Mouse (Mus musculus) hindbrain, embryonic 15.5 days (tissue): ENCODE results near the gene Aloxe3. TPM values are rescaled to one million over a fixed set of nuclear protein-coding genes. Genes with fewer than 3 reads are reported as not detected.

Experiments
- ATAC-seq: fragments of 200-750 bp; cut with Nextera tagmentation; 2 replicates; pipeline ENCODE4 v1.8.0; 2017; ENCODE audit warnings: low read depth, moderate number of reproducible peaks, moderate TSS enrichment; ENCODE audit not compliant: low FRiP score
- H3K27ac ChIP-seq: fragments of 300-500 bp; sonication (generic); replicated peaks from 2 replicates; pipeline ENCODE4 v1.5.1; 2015; ENCODE audit warnings: mild to moderate bottlenecking, inconsistent platforms
- H3K27me3 ChIP-seq: fragments of 300-500 bp; sonication (generic); 2 replicates; pipeline ENCODE4 v1.6.1; 2015; ENCODE audit warnings: control low read depth, inconsistent platforms
- H3K36me3 ChIP-seq: fragments of 300-500 bp; sonication (generic); 2 replicates; pipeline ENCODE4 v1.6.1; 2015; ENCODE audit warnings: control low read depth, inconsistent platforms
- H3K4me1 ChIP-seq: fragments of 300-500 bp; sonication (generic); replicated peaks from 2 replicates; pipeline ENCODE4 v1.6.1; 2015; ENCODE audit warnings: control low read depth, inconsistent platforms
- H3K4me2 ChIP-seq: fragments of 300-500 bp; sonication (generic); 2 replicates; pipeline ENCODE4 v1.6.1; 2015; ENCODE audit warnings: moderate library complexity, mild to moderate bottlenecking, inconsistent platforms
- H3K4me3 ChIP-seq: fragments of 300-500 bp; sonication (generic); 2 replicates; pipeline ENCODE4 v1.5.1; 2015; ENCODE audit warnings: mild to moderate bottlenecking, inconsistent platforms
- H3K9ac ChIP-seq: fragments of 300-500 bp; sonication (generic); 2 replicates; pipeline ENCODE4 v1.6.1; 2015; ENCODE audit warnings: inconsistent platforms
- H3K9me3 ChIP-seq: fragments of 300-500 bp; sonication (generic); 2 replicates; pipeline ENCODE4 v1.6.1; 2016; ENCODE audit warnings: control low read depth, inconsistent platforms
- WGBS: fragments of 180-500 bp; shearing (Covaris S2); methylation state at CpG from one replicate; pipeline ENCODE4 v1.1.7; 2015; 5-methylcytosine and 5-hydroxymethylcytosine counted together
- polyA plus RNA-seq: library from polyadenylated mRNA; unstranded; fragments of >200 nt; fragmentation: Nextera tagmentation; extraction: Ambion mirVana; gene quantifications from 2 replicates; pipeline ENCODE4 v1.2.1, GENCODE M21; 2015

Aloxe3 gene
- polyA plus RNA-seq, 1 experiment from 2014 or later = 6.5 TPM

DNA sequence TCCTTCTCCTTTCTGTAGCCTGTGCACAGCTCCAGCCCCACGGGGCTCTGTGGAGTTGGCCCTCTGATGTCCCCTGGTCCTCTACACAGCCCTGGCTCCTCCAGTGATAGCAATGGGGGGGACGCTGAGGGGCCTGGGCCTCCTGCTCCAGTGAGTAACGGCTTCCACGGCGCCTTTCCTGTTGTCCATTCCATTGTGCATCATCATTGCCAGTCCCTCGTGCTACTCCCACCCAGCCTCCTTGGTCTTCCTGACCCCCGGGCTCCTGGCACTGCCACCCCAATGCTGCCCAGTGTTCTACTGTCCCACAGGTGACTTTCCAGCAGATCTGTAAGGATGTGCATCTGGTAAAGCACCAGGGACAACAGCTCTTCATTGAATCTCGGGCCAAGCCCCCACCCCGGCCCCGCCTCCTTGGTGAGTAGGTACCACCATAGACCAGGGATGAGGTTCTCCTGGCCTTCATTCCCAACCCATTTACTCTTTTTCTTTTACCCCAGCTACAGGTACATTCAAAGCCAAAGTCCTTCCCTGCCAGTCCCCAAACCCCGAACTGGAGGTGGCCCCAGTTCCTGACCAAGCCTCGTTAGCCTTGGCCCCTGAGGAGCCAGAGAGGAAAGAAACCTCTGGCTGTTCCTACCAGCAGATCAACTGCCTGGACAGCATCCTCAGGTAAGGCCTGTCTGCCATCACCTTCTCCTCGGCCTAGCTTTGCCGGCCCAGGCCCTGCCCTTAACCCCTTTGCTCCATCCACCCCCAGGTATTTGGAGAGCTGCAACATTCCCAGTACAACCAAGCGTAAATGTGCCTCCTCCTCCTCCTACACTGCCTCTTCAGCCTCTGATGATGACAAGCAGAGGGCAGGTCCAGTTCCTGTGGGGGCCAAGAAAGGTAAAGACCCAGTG, 21.9 kb upstream of the Aloxe3 start:
- H3K4me1 ChIP-seq = peaks cover 25% of the 10 kb centered on the region
- peaks cover 67% of the 10 kb centered on the region for H3K36me3 ChIP-seq
- no peak for ATAC-seq
- no peaks in the 10 kb centered on the region for H3K9me3 ChIP-seq
- no peak overlapping the region for H3K9ac ChIP-seq
- 90% methylated on average over 15 of the region's 15 CpGs for WGBS
- no peak overlapping the region for H3K27ac ChIP-seq
- no peak overlapping the region for H3K4me3 ChIP-seq
- H3K4me2 ChIP-seq = no peak overlapping the region
- no peaks in the 10 kb centered on the region for H3K27me3 ChIP-seq

DNA sequence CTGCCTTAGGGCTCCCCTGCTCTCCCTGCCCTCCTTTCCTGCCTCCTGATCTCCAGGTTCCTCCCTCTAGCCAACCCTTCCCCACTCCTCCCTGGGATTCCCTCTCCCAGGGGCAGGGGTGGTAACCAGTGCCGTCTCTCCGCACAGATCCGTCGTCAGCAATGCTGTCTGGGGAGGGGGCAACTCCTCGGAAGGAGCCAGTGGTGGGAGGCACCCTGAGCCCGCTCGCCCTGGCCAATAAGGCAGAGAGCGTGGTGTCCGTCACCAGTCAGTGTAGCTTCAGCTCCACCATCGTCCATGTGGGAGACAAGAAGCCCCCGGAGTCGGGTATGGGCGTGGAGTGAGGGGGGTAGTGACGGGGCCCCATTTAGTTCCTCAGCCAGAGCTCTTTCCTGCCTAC, 21.2 kb upstream of the Aloxe3 start:
- Histone ChIP-seq H3K4me3 (no peak overlapping the region), H3K4me2 (no peak overlapping the region), H3K27me3 (no peaks in the 10 kb centered on the region), H3K4me1 (peaks cover 18% of the 10 kb centered on the region), H3K9me3 (no peaks in the 10 kb centered on the region), H3K36me3 (peaks cover 74% of the 10 kb centered on the region), H3K27ac (no peak overlapping the region), H3K9ac (no peak overlapping the region)
- WGBS = 91% methylated on average over 14 of the region's 14 CpGs
- no peak for ATAC-seq

DNA sequence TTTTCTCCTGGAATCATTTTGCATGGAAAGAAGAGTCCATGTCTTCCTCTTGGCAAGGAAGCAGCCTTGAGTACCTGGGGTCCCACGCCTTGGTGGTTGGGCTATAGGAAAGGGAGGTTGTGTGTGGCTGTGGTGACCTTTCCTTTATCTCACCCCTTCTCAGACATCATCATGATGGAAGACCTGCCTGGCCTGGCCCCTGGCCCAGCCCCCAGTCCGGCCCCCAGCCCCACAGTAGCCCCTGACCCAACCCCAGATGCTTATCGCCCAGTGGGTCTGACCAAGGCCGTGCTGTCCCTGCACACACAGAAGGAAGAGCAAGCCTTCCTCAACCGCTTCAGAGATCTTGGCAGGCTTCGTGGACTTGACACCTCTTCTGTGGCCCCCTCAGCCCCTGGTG, 20.5 kb upstream of the Aloxe3 start:
- H3K27me3 ChIP-seq = no peaks in the 10 kb centered on the region
- no peak overlapping the region for H3K9ac ChIP-seq
- H3K9me3 ChIP-seq = no peaks in the 10 kb centered on the region
- peaks cover 11% of the 10 kb centered on the region for H3K4me1 ChIP-seq
- H3K4me2 ChIP-seq = no peak overlapping the region
- no peak for ATAC-seq
- no peak overlapping the region for H3K4me3 ChIP-seq
- 94% methylated on average over 6 of the region's 6 CpGs for WGBS
- no peak overlapping the region for H3K27ac ChIP-seq
- peaks cover 76% of the 10 kb centered on the region for H3K36me3 ChIP-seq

DNA sequence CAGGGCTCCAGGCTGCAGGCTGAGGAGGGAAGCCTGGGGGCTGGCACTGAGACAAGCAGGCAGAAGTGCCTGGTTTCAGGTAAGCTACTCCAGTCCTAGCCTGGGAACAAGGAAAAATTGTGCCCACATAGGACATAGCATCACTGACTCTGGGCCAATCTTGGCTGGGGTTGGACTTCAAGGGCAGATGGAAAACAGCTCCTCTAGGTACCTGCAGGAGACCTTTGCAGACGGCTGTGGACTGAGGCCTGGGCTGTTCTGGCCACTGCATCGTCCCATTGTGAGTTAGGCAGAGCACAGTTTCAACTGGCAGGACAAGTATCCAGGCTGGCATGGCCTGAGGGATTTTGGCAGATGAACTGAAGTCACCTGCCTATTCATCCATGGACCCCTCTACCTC, 19.9 kb upstream of the Aloxe3 start:
- H3K4me3 ChIP-seq = no peak overlapping the region
- no peak overlapping the region for H3K4me2 ChIP-seq
- no peak overlapping the region for H3K27ac ChIP-seq
- peaks cover 5% of the 10 kb centered on the region for H3K4me1 ChIP-seq
- ATAC-seq = no peak
- H3K36me3 ChIP-seq = peaks cover 76% of the 10 kb centered on the region
- 78% methylated on average over 2 of the region's 2 CpGs for WGBS
- H3K9ac ChIP-seq = no peak overlapping the region
- no peaks in the 10 kb centered on the region for H3K27me3 ChIP-seq
- no peaks in the 10 kb centered on the region for H3K9me3 ChIP-seq

DNA sequence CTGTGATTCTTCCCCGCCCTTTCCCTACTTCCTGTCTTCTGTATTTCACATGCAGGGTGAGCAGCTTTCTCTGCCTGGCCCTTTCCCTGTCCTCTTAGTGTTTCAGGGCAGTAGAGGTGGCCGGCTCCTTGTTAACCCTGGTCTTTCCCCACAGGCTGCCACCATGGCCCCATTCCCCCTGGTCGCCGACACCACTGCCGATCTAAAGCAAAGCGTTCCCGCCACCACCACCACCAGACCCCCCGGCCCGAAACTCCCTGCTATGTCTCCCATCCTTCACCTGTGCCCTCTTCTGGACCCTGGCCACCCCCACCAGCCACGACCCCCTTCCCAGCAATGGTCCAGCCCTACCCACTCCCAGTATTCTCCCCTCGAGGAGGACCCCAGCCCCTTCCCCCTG, 19.4 kb upstream of the Aloxe3 start:
- no peak for ATAC-seq
- no peaks in the 10 kb centered on the region for H3K27me3 ChIP-seq
- 91% methylated on average over 11 of the region's 11 CpGs for WGBS

DNA sequence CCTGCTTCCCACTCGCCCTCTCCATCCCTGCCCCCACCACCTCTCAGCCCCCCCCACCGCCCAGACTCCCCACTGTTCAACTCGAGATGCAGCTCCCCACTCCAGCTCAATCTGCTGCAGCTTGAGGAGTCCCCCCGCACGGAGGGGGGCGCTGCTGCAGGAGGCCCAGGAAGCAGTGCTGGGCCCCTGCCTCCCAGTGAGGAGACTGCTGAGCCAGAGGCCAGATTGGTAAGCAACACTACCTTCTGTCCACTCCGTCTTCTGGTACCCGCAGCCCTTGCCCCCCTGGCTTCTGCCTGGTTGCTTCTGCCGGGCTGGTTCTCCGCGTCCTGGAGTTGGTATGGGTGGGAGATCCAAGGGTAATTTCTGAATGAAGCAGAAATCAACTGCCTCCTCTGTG, 18.9 kb upstream of the Aloxe3 start:
- H3K9ac ChIP-seq = no peak overlapping the region
- H3K27me3 ChIP-seq = no peaks in the 10 kb centered on the region
- no peak overlapping the region for H3K27ac ChIP-seq
- H3K9me3 ChIP-seq = no peaks in the 10 kb centered on the region
- ATAC-seq = no peak
- no peak overlapping the region for H3K4me3 ChIP-seq
- H3K4me1 ChIP-seq = peaks cover 6% of the 10 kb centered on the region; the same call in 1 of the 2 replicates
- 82% methylated on average over 11 of the region's 11 CpGs for WGBS
- no peak overlapping the region for H3K4me2 ChIP-seq
- peaks cover 74% of the 10 kb centered on the region for H3K36me3 ChIP-seq

More for the DNA sequence above, 19.4 kb upstream of the Aloxe3 start:
- H3K27ac ChIP-seq = no peak overlapping the region
- H3K36me3 ChIP-seq = peaks cover 76% of the 10 kb centered on the region
- no peak overlapping the region for H3K4me2 ChIP-seq
- H3K4me3 ChIP-seq = no peak overlapping the region
- no peaks in the 10 kb centered on the region for H3K9me3 ChIP-seq
- peaks cover 3% of the 10 kb centered on the region; the same call in 1 of the 2 replicates for H3K4me1 ChIP-seq
- H3K9ac ChIP-seq = no peak overlapping the region

DNA sequence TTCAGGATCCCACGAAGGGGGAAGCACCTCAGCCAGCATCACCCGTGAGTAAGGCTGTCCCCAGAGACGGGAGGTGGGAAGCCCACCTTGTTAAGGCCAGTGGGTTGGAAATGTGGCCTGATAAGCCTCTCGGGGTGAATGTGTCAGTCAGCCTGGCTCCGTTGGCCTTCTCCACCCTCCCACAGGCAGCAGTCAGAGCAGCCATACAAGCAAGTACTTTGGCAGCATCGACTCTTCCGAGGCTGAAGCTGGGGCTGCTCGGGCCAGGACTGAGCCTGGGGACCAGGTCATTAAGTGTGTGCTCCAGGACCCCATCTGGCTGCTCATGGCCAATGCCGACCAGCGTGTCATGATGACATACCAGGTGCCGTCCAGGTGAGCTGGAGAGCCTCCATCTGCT, 18.0 kb upstream of the Aloxe3 start:
- Histone ChIP-seq H3K27me3 (no peaks in the 10 kb centered on the region), H3K36me3 (peaks cover 66% of the 10 kb centered on the region), H3K4me1 (peaks cover 11% of the 10 kb centered on the region; the same call in 1 of the 2 replicates), H3K4me3 (no peak overlapping the region), H3K27ac (no peak overlapping the region), H3K9ac (no peak overlapping the region), H3K4me2 (no peak overlapping the region), H3K9me3 (no peaks in the 10 kb centered on the region)
- WGBS = 92% methylated on average over 11 of the region's 11 CpGs
- ATAC-seq = no peak

DNA sequence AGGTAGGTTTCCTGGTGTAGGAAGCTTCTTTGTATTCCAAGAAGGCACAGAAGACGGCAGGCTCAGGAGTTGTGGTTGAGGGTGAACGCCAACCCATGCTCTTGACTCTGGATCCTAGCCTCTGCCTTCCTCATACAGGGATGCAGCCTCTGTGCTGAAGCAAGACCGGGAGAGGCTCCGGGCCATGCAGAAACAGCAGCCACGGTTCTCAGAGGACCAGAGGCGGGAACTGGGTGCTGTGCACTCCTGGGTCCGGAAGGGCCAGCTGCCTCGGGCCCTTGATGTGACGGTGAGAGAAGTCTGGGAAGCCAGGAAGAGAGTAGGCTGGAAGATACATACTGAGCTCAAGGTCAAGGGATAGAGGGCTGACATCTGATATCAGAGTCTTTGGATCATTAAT, 17.5 kb upstream of the Aloxe3 start:
- H3K27ac ChIP-seq = no peak overlapping the region
- H3K9ac ChIP-seq = no peak overlapping the region
- no peak overlapping the region for H3K4me3 ChIP-seq
- H3K36me3 ChIP-seq = peaks cover 60% of the 10 kb centered on the region
- no peak for ATAC-seq
- no peak overlapping the region for H3K4me2 ChIP-seq
- peaks cover 11% of the 10 kb centered on the region; the same call in 1 of the 2 replicates for H3K4me1 ChIP-seq
- no peaks in the 10 kb centered on the region for H3K9me3 ChIP-seq
- no peaks in the 10 kb centered on the region for H3K27me3 ChIP-seq
- WGBS = 92% methylated on average over 9 of the region's 9 CpGs

DNA sequence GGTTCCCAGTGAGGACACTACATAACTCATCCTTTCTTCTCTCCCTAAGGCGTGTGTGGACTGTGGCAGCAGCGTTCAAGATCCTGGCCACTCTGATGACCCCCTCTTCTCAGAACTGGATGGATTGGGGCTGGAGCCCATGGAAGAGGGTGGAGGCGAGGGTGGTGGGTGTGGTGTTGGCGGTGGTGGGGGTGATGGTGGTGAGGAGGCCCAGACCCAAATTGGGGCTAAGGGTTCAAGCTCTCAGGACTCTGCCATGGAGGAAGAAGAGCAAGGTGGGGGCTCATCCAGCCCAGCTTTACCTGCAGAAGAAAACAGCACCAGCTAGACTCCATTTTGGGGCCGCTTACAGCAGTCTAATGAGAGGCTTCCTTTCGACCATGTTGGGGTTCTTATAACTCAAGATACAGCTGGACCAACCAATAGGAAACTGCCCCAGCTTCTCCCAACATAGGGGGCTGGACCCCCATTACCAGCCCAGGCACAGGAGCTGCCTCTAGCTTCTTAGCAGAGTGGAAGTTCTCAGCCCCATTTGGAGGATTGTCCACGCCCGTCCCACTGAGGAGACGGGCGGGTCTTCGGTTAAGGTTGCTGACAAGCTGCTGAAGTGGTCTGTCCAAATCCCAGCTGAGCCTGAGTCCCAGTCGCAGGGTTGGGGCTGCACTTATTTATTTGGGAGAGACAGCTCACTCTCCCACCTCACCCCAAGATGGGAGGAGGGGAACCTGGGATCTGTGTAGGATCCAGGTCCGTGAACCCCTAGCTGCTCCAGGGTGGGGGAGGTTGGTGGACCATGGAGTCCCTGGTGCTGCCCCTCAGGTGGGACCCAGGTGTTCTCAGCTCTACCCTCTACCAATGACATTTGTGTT, 16.4 kb upstream of the Aloxe3 start:
- H3K36me3 ChIP-seq = peaks cover 50% of the 10 kb centered on the region
- H3K4me1 ChIP-seq = peaks cover 11% of the 10 kb centered on the region; the same call in 1 of the 2 replicates
- peak; percentile 27; the same call in 1 of the 2 replicates for ATAC-seq
- no peak overlapping the region for H3K4me3 ChIP-seq
- no peak overlapping the region for H3K9ac ChIP-seq
- no peak overlapping the region for H3K4me2 ChIP-seq
- H3K27me3 ChIP-seq = no peaks in the 10 kb centered on the region
- 85% methylated on average over 13 of the region's 13 CpGs for WGBS
- H3K27ac ChIP-seq = no peak overlapping the region
- H3K9me3 ChIP-seq = no peaks in the 10 kb centered on the region

DNA sequence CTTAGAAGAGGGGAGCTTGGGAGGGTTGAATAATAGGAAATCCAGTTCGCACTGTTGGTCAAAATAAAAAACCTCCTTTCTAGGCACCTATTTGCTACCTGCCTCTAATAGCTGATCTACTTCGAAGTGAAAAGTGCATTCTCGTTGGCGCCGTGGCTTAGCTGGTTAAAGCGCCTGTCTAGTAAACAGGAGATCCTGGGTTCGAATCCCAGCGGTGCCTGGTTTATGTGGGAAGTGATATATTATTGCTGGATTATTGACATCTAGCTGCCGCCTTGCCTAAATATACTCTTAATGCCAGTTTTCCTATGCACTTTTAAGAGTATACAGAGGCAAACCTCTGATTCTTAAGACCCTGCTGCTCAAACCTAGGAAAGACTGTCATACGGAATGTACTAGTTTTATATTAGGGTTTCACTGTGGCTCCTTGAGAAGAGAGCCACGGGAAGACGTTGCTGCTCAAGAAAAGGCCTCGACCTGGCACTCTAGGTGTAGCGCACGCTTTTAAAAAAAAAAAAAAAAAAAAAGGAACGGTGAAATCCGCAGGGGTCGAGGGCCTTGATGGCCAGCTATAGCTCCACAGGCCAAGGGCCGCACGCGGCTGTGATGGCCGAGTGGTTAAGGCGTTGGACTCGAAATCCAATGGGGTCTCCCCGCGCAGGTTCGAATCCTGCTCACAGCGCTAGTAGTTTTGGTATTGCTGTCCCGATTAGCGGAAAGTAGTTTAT, 15.2 kb upstream of the Aloxe3 start:
- peaks cover 11% of the 10 kb centered on the region; the same call in 1 of the 2 replicates for H3K4me1 ChIP-seq

DNA sequence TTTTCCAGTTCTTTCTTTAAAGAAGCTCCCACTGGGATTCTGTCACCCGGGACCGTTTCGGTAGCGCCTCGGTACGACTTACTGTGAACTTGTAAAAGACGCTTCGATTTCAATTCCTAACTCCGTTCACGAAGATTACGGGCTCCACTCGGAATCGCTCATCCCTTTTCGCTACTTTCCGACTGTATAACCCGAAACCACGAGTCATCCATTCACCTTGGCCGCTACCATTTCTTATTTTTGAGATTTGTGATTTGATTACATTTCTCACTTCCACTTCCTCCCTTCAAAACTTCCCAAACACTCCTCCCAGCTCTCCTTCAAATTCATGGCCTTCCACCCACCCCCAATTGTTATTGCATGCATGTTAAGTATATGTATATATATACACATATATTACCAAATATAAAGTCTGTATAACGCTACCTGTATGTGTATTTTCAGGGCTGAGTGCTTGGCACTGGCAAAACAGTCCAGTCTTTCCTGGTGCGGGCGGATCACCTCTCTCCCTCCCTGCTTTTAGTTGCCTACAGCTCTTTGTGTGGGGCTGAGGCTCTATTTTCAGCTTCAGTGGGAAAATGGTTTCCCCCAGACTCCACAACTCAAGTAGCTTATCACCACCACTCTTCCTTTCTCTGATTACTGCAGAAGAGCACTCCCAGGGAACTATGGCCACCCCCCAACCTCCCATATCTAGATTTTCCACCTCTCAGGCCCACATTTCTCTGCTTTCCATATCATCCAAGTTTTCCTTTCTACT, 14.5 kb upstream of the Aloxe3 start:
- H3K36me3 ChIP-seq = peaks cover 30% of the 10 kb centered on the region
- peaks cover 11% of the 10 kb centered on the region; the same call in 1 of the 2 replicates for H3K4me1 ChIP-seq
- H3K4me2 ChIP-seq = peak overlapping the region; percentile 61
- no peaks in the 10 kb centered on the region for H3K9me3 ChIP-seq
- H3K27ac ChIP-seq = no peak overlapping the region; the same call in 1 of the 2 replicates
- ATAC-seq = 0 out of 2 replicates have a peak, but pooled peaks have one; percentile 16
- H3K9ac ChIP-seq = 0 out of 2 replicates have a peak overlapping the region, but pooled peaks have one; percentile 25
- peak overlapping the region; percentile 42 for H3K4me3 ChIP-seq
- WGBS = 8% methylated on average over 21 of the region's 21 CpGs
- H3K27me3 ChIP-seq = peaks cover 10% of the 10 kb centered on the region

More for the DNA sequence above, 15.2 kb upstream of the Aloxe3 start:
- peak; percentile 75 for ATAC-seq
- peak overlapping the region; percentile 46 for H3K27ac ChIP-seq
- under 1% methylated on average over 30 of the region's 30 CpGs for WGBS
- H3K27me3 ChIP-seq = peaks cover 5% of the 10 kb centered on the region; the same call in 1 of the 2 replicates
- H3K9me3 ChIP-seq = no peaks in the 10 kb centered on the region
- H3K4me3 ChIP-seq = peak overlapping the region; percentile 42
- peak overlapping the region; percentile 61 for H3K4me2 ChIP-seq
- peaks cover 38% of the 10 kb centered on the region for H3K36me3 ChIP-seq
- H3K9ac ChIP-seq = 0 out of 2 replicates have a peak overlapping the region, but pooled peaks have one; percentile 25
